Mouse (Mus musculus) ES-E14 (cell line): ENCODE measurements around the gene Sh3kbp1.

Experiments
- CHD2 ChIP-seq: IDR thresholded peaks from 2 replicates; pipeline ENCODE4 v1.6.1; 2014; ENCODE audit warnings: mild to moderate bottlenecking, low read depth, low read length, inconsistent platforms
- HCFC1 ChIP-seq: IDR thresholded peaks from 2 replicates; pipeline ENCODE4 v1.6.1; 2012; ENCODE audit warnings: low read length, inconsistent platforms, borderline replicate concordance; ENCODE audit not compliant: insufficient read depth
- MAFK ChIP-seq: IDR thresholded peaks from 2 replicates; pipeline ENCODE4 v1.6.1; 2014; ENCODE audit warnings: mild to moderate bottlenecking, low read depth, low read length, inconsistent platforms; ENCODE audit not compliant: insufficient read depth
- ZC3H11A ChIP-seq: IDR thresholded peaks from 2 replicates; pipeline ENCODE4 v1.6.1; 2012; ENCODE audit warnings: low read depth, mild to moderate bottlenecking, inconsistent platforms, low read length, borderline replicate concordance
- ZNF384 ChIP-seq: IDR thresholded peaks from 2 replicates; pipeline ENCODE4 v1.6.1; 2012; ENCODE audit warnings: low read depth, low read length, inconsistent platforms

DNA sequence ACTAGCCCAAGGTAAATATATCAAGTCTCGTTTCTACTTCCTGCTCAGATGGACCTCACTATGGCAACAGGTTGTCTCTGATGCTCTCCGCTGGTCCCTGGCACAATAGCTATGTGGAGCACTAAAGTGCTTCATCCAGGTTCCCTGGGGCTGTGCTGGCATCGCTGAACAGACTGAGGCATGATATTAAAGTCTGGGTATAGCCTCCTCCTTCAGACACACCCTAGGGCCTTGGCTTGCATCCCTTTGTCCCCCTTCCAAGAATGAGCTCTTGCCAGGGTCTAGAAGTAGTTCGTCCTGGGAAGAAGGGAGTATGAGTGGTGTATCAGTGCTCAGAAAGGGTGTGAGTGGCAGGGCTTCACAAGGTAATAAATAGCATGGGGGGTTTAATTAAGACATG lies 269.5 kb downstream of the Sh3kbp1 start:
- TF ChIP-seq CHD2: no peak
- TF ChIP-seq ZNF384: no peak
- no peak for TF ChIP-seq ZC3H11A
- TF ChIP-seq HCFC1: no peak
- no peak for TF ChIP-seq MAFK
